Mouse (Mus musculus) brain, embryonic 14.5 days (tissue): ENCODE data around the gene Xpnpep1.

Source experiments
- CTCF ChIP-seq: fragments of 200-500 bp; IDR thresholded peaks from 2 replicates; pipeline ENCODE4 v1.5.1; 2012; ENCODE audit warnings: inconsistent platforms, mild to moderate bottlenecking, moderate library complexity, borderline replicate concordance; ENCODE audit not compliant: insufficient read depth, insufficient read length; ENCODE audit errors: extremely low read depth
- POLR2A ChIP-seq: fragments of 200-500 bp; IDR thresholded peaks from 2 replicates; pipeline ENCODE4 v1.6.1; 2012; ENCODE audit warnings: mild to moderate bottlenecking, inconsistent platforms, borderline replicate concordance; ENCODE audit not compliant: poor library complexity, insufficient read depth, insufficient read length, severe bottlenecking; ENCODE audit errors: extremely low read depth

GRCm38 (mm10) chr19:53066531-53066930, 26.5 kb upstream of the Xpnpep1 start:
- no peak for TF ChIP-seq CTCF
- TF ChIP-seq POLR2A: no peak
